Mouse (Mus musculus): ENCODE data around the gene Celf2.

- TF ChIP-seq ZNF384 (IDR thresholded peaks at IDR 0.05; ENCODE audit: low read depth, low read length) = no peak
- no peak for TF ChIP-seq CHD2 (IDR thresholded peaks at IDR 0.05; ENCODE audit: low read depth, low read length)
- no peak for TF ChIP-seq MAFK (IDR thresholded peaks at IDR 0.05; ENCODE audit: insufficient read depth, low read depth, low read length)
Observed at GRCm38 (mm10) chr2:7013126-7013525, 496.2 kb downstream of the Celf2 start.

Data from ES-E14 (cell line).